Mouse (Mus musculus): ENCODE results near the gene Nr1h3. TPM values are rescaled to one million over a fixed set of nuclear protein-coding genes. Genes with fewer than 3 reads are reported as not detected.

Gene Nr1h3
- polyA plus RNA-seq, 1 experiment from 2014 or later: 1.1 TPM

GRCm38 (mm10) chr2:91180706-91181105, 21.9 kb downstream of the Nr1h3 start:
- Histone ChIP-seq H3K9ac (ENCODE audit: low read length) (no peak overlapping the region), H3K9me3 (ENCODE audit: control insufficient read depth, low read length) (no peaks in the 10 kb centered on the region), H3K27me3 (ENCODE audit: control insufficient read depth, insufficient read depth, low read length) (no peaks in the 10 kb centered on the region), H3K36me3 (ENCODE audit: control insufficient read depth, insufficient read depth, low read length) (no peaks in the 10 kb centered on the region), H3K4me1 (ENCODE audit: control insufficient read depth, insufficient read depth, low read length) (peaks cover 12% of the 10 kb centered on the region), H3K4me3 (ENCODE audit: low read depth, low read length) (no peak overlapping the region), H3K27ac (ENCODE audit: low read depth, low read length) (no peak overlapping the region), H3K4me2 (ENCODE audit: low read depth) (no peak overlapping the region)
- DNase-seq (ENCODE audit: low spot score) (no peak), ATAC-seq (ENCODE audit: insufficient read depth, low FRiP score, low TSS enrichment) (no peak)
- 77% methylated on average over 5 of the region's 5 CpGs for WGBS

GRCm38 (mm10) chr2:91179825-91180224, 22.8 kb downstream of the Nr1h3 start:
- WGBS: 42% methylated on average over 4 of the region's 4 CpGs
- Histone ChIP-seq H3K36me3 (ENCODE audit: control insufficient read depth, insufficient read depth, low read length) (no peaks in the 10 kb centered on the region), H3K27ac (ENCODE audit: low read depth, low read length) (no peak overlapping the region), H3K4me1 (ENCODE audit: control insufficient read depth, insufficient read depth, low read length) (peaks cover 12% of the 10 kb centered on the region), H3K27me3 (ENCODE audit: control insufficient read depth, insufficient read depth, low read length) (no peaks in the 10 kb centered on the region), H3K9me3 (ENCODE audit: control insufficient read depth, low read length) (no peaks in the 10 kb centered on the region), H3K4me2 (ENCODE audit: low read depth) (no peak overlapping the region), H3K4me3 (ENCODE audit: low read depth, low read length) (no peak overlapping the region), H3K9ac (ENCODE audit: low read length) (no peak overlapping the region)
- ATAC-seq (ENCODE audit: insufficient read depth, low FRiP score, low TSS enrichment) (no peak), DNase-seq (ENCODE audit: low spot score) (no peak)

DNA sequence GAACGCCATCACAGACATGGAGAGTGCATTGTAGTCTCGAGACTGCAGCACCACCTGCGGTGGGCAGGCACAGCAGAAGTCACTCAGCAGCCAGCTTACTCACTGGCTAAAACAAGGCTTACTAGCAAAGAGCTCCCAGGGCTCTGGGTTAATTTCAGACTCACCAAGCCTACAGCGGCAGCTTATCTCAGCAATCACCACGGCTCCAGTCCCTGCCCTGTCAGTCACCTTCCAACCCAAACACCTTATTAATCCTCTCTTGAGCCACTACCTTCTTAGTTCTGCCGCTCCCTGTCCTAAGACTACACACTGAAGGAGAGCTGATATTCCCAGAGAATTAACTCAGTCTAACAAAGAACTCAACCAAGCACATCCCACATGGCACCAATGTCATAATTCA, 26.4 kb downstream of the Nr1h3 start:
- peaks cover 3% of the 10 kb centered on the region for H3K36me3 ChIP-seq (ENCODE audit: control insufficient read depth, insufficient read depth, low read length)
- ATAC-seq (ENCODE audit: insufficient read depth, low FRiP score, low TSS enrichment): no peak
- H3K4me1 ChIP-seq (ENCODE audit: control insufficient read depth, insufficient read depth, low read length): 0 out of 2 replicates have a peak, but pooled peaks cover 5% of the 10 kb centered on the region
- DNase-seq (ENCODE audit: low spot score): no peak
- H3K4me3 ChIP-seq (ENCODE audit: low read depth, low read length): no peak overlapping the region
- no peak overlapping the region for H3K9ac ChIP-seq (ENCODE audit: low read length)
- no peak overlapping the region for H3K27ac ChIP-seq (ENCODE audit: low read depth, low read length)
- no peaks in the 10 kb centered on the region for H3K27me3 ChIP-seq (ENCODE audit: control insufficient read depth, insufficient read depth, low read length)
- no peaks in the 10 kb centered on the region for H3K9me3 ChIP-seq (ENCODE audit: control insufficient read depth, low read length)
- WGBS: 87% methylated on average over 6 of the region's 6 CpGs
- no peak overlapping the region for H3K4me2 ChIP-seq (ENCODE audit: low read depth)

GRCm38 (mm10) chr2:91175490-91175889, 27.1 kb downstream of the Nr1h3 start:
- Histone ChIP-seq H3K27me3 (ENCODE audit: control insufficient read depth, insufficient read depth, low read length) (no peaks in the 10 kb centered on the region), H3K4me1 (ENCODE audit: control insufficient read depth, insufficient read depth, low read length) (0 out of 2 replicates have a peak, but pooled peaks cover 2% of the 10 kb centered on the region), H3K9ac (ENCODE audit: low read length) (no peak overlapping the region), H3K36me3 (ENCODE audit: control insufficient read depth, insufficient read depth, low read length) (peaks cover 3% of the 10 kb centered on the region), H3K9me3 (ENCODE audit: control insufficient read depth, low read length) (no peaks in the 10 kb centered on the region), H3K27ac (ENCODE audit: low read depth, low read length) (no peak overlapping the region), H3K4me3 (ENCODE audit: low read depth, low read length) (no peak overlapping the region), H3K4me2 (ENCODE audit: low read depth) (no peak overlapping the region)
- 90% methylated on average over 4 of the region's 4 CpGs for WGBS
- no peak for ATAC-seq (ENCODE audit: insufficient read depth, low FRiP score, low TSS enrichment)
- no peak for DNase-seq (ENCODE audit: low spot score)

- Histone ChIP-seq H3K4me1 (ENCODE audit: control insufficient read depth, insufficient read depth, low read length) (no peaks in the 10 kb centered on the region), H3K4me3 (ENCODE audit: low read depth, low read length) (no peak overlapping the region), H3K27ac (ENCODE audit: low read depth, low read length) (no peak overlapping the region), H3K27me3 (ENCODE audit: control insufficient read depth, insufficient read depth, low read length) (no peaks in the 10 kb centered on the region), H3K36me3 (ENCODE audit: control insufficient read depth, insufficient read depth, low read length) (peaks cover 7% of the 10 kb centered on the region), H3K9ac (ENCODE audit: low read length) (no peak overlapping the region), H3K9me3 (ENCODE audit: control insufficient read depth, low read length) (no peaks in the 10 kb centered on the region), H3K4me2 (ENCODE audit: low read depth) (no peak overlapping the region)
- no peak for DNase-seq (ENCODE audit: low spot score)
- 89% methylated on average over 25 of the region's 25 CpGs for WGBS
- no peak for ATAC-seq (ENCODE audit: insufficient read depth, low FRiP score, low TSS enrichment)
Measured at GRCm38 (mm10) chr2:91169587-91170322, 32.9 kb downstream of the Nr1h3 start.

- Histone ChIP-seq H3K27me3 (ENCODE audit: control insufficient read depth, insufficient read depth, low read length) (no peaks in the 10 kb centered on the region), H3K4me2 (ENCODE audit: low read depth) (no peak overlapping the region), H3K9ac (ENCODE audit: low read length) (no peak overlapping the region; the same call in 1 of the 2 replicates), H3K36me3 (ENCODE audit: control insufficient read depth, insufficient read depth, low read length) (peaks cover 7% of the 10 kb centered on the region), H3K27ac (ENCODE audit: low read depth, low read length) (no peak overlapping the region), H3K4me3 (ENCODE audit: low read depth, low read length) (no peak overlapping the region), H3K4me1 (ENCODE audit: control insufficient read depth, insufficient read depth, low read length) (no peaks in the 10 kb centered on the region), H3K9me3 (ENCODE audit: control insufficient read depth, low read length) (no peaks in the 10 kb centered on the region)
- WGBS: 64% methylated on average over 4 of the region's 4 CpGs
- DNase-seq (ENCODE audit: low spot score): no peak
- no peak for ATAC-seq (ENCODE audit: insufficient read depth, low FRiP score, low TSS enrichment)
Measured at GRCm38 (mm10) chr2:91167629-91168028, 35.0 kb downstream of the Nr1h3 start.

DNA sequence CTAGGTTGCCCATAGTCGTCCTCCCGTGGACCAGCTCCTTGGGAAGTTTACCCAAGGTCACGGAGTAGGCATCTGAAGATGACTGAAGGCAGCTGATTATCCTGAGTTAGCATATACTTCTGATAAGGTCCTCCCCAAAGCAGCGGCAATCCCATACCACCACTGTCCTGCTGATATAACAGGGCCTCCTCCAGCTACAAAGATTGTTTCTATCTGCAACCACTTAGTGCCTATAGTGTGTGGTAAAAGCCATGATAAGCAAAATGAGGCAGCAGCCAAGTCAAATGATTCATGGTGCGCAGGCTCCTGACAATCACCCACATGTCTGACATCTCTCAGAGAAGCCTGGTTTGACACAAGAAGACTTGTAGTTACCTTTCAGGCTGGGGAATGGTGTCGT, 37.6 kb downstream of the Nr1h3 start:
- H3K36me3 ChIP-seq (ENCODE audit: control insufficient read depth, insufficient read depth, low read length): peaks cover 6% of the 10 kb centered on the region; the same call in 1 of the 2 replicates
- no peak overlapping the region for H3K9ac ChIP-seq (ENCODE audit: low read length)
- WGBS: 92% methylated on average over 6 of the region's 6 CpGs

GRCm38 (mm10) chr2:91163532-91163931, 39.1 kb downstream of the Nr1h3 start:
- DNase-seq (ENCODE audit: low spot score): no peak
- no peaks in the 10 kb centered on the region for H3K4me1 ChIP-seq (ENCODE audit: control insufficient read depth, insufficient read depth, low read length)

More for the DNA sequence above, 37.6 kb downstream of the Nr1h3 start:
- H3K4me1 ChIP-seq (ENCODE audit: control insufficient read depth, insufficient read depth, low read length): no peaks in the 10 kb centered on the region
- no peak overlapping the region for H3K27ac ChIP-seq (ENCODE audit: low read depth, low read length)
- no peak overlapping the region for H3K4me2 ChIP-seq (ENCODE audit: low read depth)
- H3K9me3 ChIP-seq (ENCODE audit: control insufficient read depth, low read length): no peaks in the 10 kb centered on the region
- no peaks in the 10 kb centered on the region for H3K27me3 ChIP-seq (ENCODE audit: control insufficient read depth, insufficient read depth, low read length)
- H3K4me3 ChIP-seq (ENCODE audit: low read depth, low read length): no peak overlapping the region
- ATAC-seq (ENCODE audit: insufficient read depth, low FRiP score, low TSS enrichment): no peak
- DNase-seq (ENCODE audit: low spot score): no peak

DNA sequence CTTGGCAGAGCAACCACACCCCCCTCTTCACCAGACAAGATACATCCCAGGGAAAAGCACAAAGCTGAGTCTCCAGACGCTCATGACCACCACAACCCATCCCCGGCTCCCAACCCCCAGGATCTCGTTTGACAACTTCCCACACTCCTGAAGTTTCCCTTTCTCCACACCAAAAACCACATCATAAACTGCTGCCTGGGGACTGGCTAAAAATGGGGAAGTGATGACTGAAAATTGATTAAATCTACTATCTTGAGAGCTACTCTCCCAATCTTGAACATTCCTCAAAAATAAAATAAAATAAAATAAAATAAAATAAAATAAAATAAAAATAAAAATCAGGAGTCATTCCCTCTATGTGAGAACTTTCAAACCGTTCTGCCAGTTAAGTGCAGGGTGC, 39.7 kb downstream of the Nr1h3 start:
- no peaks in the 10 kb centered on the region for H3K4me1 ChIP-seq (ENCODE audit: control insufficient read depth, insufficient read depth, low read length)
- H3K36me3 ChIP-seq (ENCODE audit: control insufficient read depth, insufficient read depth, low read length): peaks cover 5% of the 10 kb centered on the region
- H3K27ac ChIP-seq (ENCODE audit: low read depth, low read length): no peak overlapping the region
- DNase-seq (ENCODE audit: low spot score) (no peak), ATAC-seq (ENCODE audit: insufficient read depth, low FRiP score, low TSS enrichment) (no peak)
- no peak overlapping the region for H3K4me2 ChIP-seq (ENCODE audit: low read depth)
- H3K9me3 ChIP-seq (ENCODE audit: control insufficient read depth, low read length): no peaks in the 10 kb centered on the region
- H3K27me3 ChIP-seq (ENCODE audit: control insufficient read depth, insufficient read depth, low read length): no peaks in the 10 kb centered on the region
- 88% methylated on average over 4 of the region's 4 CpGs for WGBS
- H3K9ac ChIP-seq (ENCODE audit: low read length): no peak overlapping the region
- H3K4me3 ChIP-seq (ENCODE audit: low read depth, low read length): no peak overlapping the region

More at GRCm38 (mm10) chr2:91163532-91163931, 39.1 kb downstream of the Nr1h3 start:
- H3K4me2 ChIP-seq (ENCODE audit: low read depth): no peak overlapping the region
- 88% methylated on average over 5 of the region's 5 CpGs for WGBS
- peaks cover 5% of the 10 kb centered on the region for H3K36me3 ChIP-seq (ENCODE audit: control insufficient read depth, insufficient read depth, low read length)
- no peak overlapping the region for H3K4me3 ChIP-seq (ENCODE audit: low read depth, low read length)
- ATAC-seq (ENCODE audit: insufficient read depth, low FRiP score, low TSS enrichment): no peak
- no peaks in the 10 kb centered on the region for H3K27me3 ChIP-seq (ENCODE audit: control insufficient read depth, insufficient read depth, low read length)
- no peak overlapping the region for H3K9ac ChIP-seq (ENCODE audit: low read length)
- H3K27ac ChIP-seq (ENCODE audit: low read depth, low read length): no peak overlapping the region
- no peaks in the 10 kb centered on the region for H3K9me3 ChIP-seq (ENCODE audit: control insufficient read depth, low read length)
